Mouse (Mus musculus): ENCODE data around the gene Fam19a2. TPM values are rescaled to one million over a fixed set of nuclear protein-coding genes. Genes with fewer than 3 reads are reported as not detected.

Fam19a2 gene
- polyA plus RNA-seq, 1 experiment from 2014 or later, result 0.51 TPM

GRCm38 (mm10) chr10:123418616-123419173 lies 154.9 kb downstream of the Fam19a2 start:
- H3K4me2 ChIP-seq (ENCODE audit: low read length), result no peak overlapping the region
- no peaks in the 10 kb centered on the region for H3K4me1 ChIP-seq (ENCODE audit: control insufficient read depth in 2 of 2, insufficient read depth in 2 of 2, low read length in 2 of 2)
- H3K9me3 ChIP-seq (ENCODE audit: control insufficient read depth, low read length), result no peaks in the 10 kb centered on the region
- no peak overlapping the region for H3K9ac ChIP-seq (ENCODE audit: low read length)
- no peak overlapping the region for H3K4me3 ChIP-seq (ENCODE audit: control insufficient read depth in 1 of 2, insufficient read depth in 1 of 2, low read depth in 1 of 2, low read length in 2 of 2)
- no peak overlapping the region for H3K27ac ChIP-seq (replicated peaks in 1 of 2; ENCODE audit: control insufficient read depth in 1 of 2, insufficient read depth in 1 of 2, low read depth in 2 of 2, low read length in 2 of 2)
- ATAC-seq (ENCODE audit: insufficient number of reproducible peaks, insufficient read depth, low FRiP score, low read depth), result no peak
- H3K27me3 ChIP-seq (ENCODE audit: control insufficient read depth, insufficient read depth, low read length), result no peaks in the 10 kb centered on the region
- 73% methylated on average over 7 of the region's 7 CpGs for WGBS
- H3K36me3 ChIP-seq (ENCODE audit: control insufficient read depth, insufficient read depth, low read length), result no peaks in the 10 kb centered on the region

- 64% methylated on average over 1 of the region's 1 CpGs for WGBS
- no peak for ATAC-seq (ENCODE audit: insufficient number of reproducible peaks, insufficient read depth, low FRiP score, low read depth)
- no peaks in the 10 kb centered on the region for H3K9me3 ChIP-seq (ENCODE audit: control insufficient read depth, low read length)
Observed at GRCm38 (mm10) chr10:123420249-123420648, 156.5 kb downstream of the Fam19a2 start.

GRCm38 (mm10) chr10:123424482-123424881 lies 160.7 kb downstream of the Fam19a2 start:
- Histone ChIP-seq H3K4me2 (ENCODE audit: low read length) (no peak overlapping the region), H3K27ac (replicated peaks in 1 of 2; ENCODE audit: control insufficient read depth in 1 of 2, insufficient read depth in 1 of 2, low read depth in 2 of 2, low read length in 2 of 2) (no peak overlapping the region), H3K4me1 (ENCODE audit: control insufficient read depth in 2 of 2, insufficient read depth in 2 of 2, low read length in 2 of 2) (no peaks in the 10 kb centered on the region), H3K9me3 (ENCODE audit: control insufficient read depth, low read length) (no peaks in the 10 kb centered on the region), H3K27me3 (ENCODE audit: control insufficient read depth, insufficient read depth, low read length) (no peaks in the 10 kb centered on the region), H3K9ac (ENCODE audit: low read length) (no peak overlapping the region), H3K4me3 (ENCODE audit: control insufficient read depth in 1 of 2, insufficient read depth in 1 of 2, low read depth in 1 of 2, low read length in 2 of 2) (no peak overlapping the region), H3K36me3 (ENCODE audit: control insufficient read depth, insufficient read depth, low read length) (no peaks in the 10 kb centered on the region)
- ATAC-seq (ENCODE audit: insufficient number of reproducible peaks, insufficient read depth, low FRiP score, low read depth), result no peak
- WGBS, result 87% methylated on average over 3 of the region's 3 CpGs

More at GRCm38 (mm10) chr10:123420249-123420648, 156.5 kb downstream of the Fam19a2 start:
- Histone ChIP-seq H3K27me3 (ENCODE audit: control insufficient read depth, insufficient read depth, low read length) (no peaks in the 10 kb centered on the region), H3K4me2 (ENCODE audit: low read length) (no peak overlapping the region), H3K4me1 (ENCODE audit: control insufficient read depth in 2 of 2, insufficient read depth in 2 of 2, low read length in 2 of 2) (no peaks in the 10 kb centered on the region), H3K4me3 (ENCODE audit: control insufficient read depth in 1 of 2, insufficient read depth in 1 of 2, low read depth in 1 of 2, low read length in 2 of 2) (no peak overlapping the region), H3K9ac (ENCODE audit: low read length) (no peak overlapping the region), H3K36me3 (ENCODE audit: control insufficient read depth, insufficient read depth, low read length) (no peaks in the 10 kb centered on the region), H3K27ac (replicated peaks in 1 of 2; ENCODE audit: control insufficient read depth in 1 of 2, insufficient read depth in 1 of 2, low read depth in 2 of 2, low read length in 2 of 2) (no peak overlapping the region)

GRCm38 (mm10) chr10:123426527-123427363 lies 162.9 kb downstream of the Fam19a2 start:
- H3K27ac ChIP-seq (replicated peaks in 1 of 2; ENCODE audit: control insufficient read depth in 1 of 2, insufficient read depth in 1 of 2, low read depth in 2 of 2, low read length in 2 of 2), result no peak overlapping the region
- ATAC-seq (ENCODE audit: insufficient number of reproducible peaks, insufficient read depth, low FRiP score, low read depth), result no peak
- no peak overlapping the region for H3K9ac ChIP-seq (ENCODE audit: low read length)
- H3K4me2 ChIP-seq (ENCODE audit: low read length), result no peak overlapping the region
- no peaks in the 10 kb centered on the region for H3K9me3 ChIP-seq (ENCODE audit: control insufficient read depth, low read length)
- no peaks in the 10 kb centered on the region for H3K27me3 ChIP-seq (ENCODE audit: control insufficient read depth, insufficient read depth, low read length)
- no peaks in the 10 kb centered on the region for H3K4me1 ChIP-seq (ENCODE audit: control insufficient read depth in 2 of 2, insufficient read depth in 2 of 2, low read length in 2 of 2)
- H3K36me3 ChIP-seq (ENCODE audit: control insufficient read depth, insufficient read depth, low read length), result no peaks in the 10 kb centered on the region
- WGBS, result 81% methylated on average over 8 of the region's 8 CpGs
- no peak overlapping the region for H3K4me3 ChIP-seq (ENCODE audit: control insufficient read depth in 1 of 2, insufficient read depth in 1 of 2, low read depth in 1 of 2, low read length in 2 of 2)

- 87% methylated on average over 5 of the region's 5 CpGs for WGBS
- no peak overlapping the region for H3K9ac ChIP-seq (ENCODE audit: low read length)
- no peak overlapping the region for H3K4me2 ChIP-seq (ENCODE audit: low read length)
- H3K27me3 ChIP-seq (ENCODE audit: control insufficient read depth, insufficient read depth, low read length), result no peaks in the 10 kb centered on the region
- no peaks in the 10 kb centered on the region for H3K4me1 ChIP-seq (ENCODE audit: control insufficient read depth in 2 of 2, insufficient read depth in 2 of 2, low read length in 2 of 2)
- H3K9me3 ChIP-seq (ENCODE audit: control insufficient read depth, low read length), result no peaks in the 10 kb centered on the region
- H3K4me3 ChIP-seq (ENCODE audit: control insufficient read depth in 1 of 2, insufficient read depth in 1 of 2, low read depth in 1 of 2, low read length in 2 of 2), result no peak overlapping the region
- no peak for ATAC-seq (ENCODE audit: insufficient number of reproducible peaks, insufficient read depth, low FRiP score, low read depth)
- H3K36me3 ChIP-seq (ENCODE audit: control insufficient read depth, insufficient read depth, low read length), result no peaks in the 10 kb centered on the region
- no peak overlapping the region for H3K27ac ChIP-seq (replicated peaks in 1 of 2; ENCODE audit: control insufficient read depth in 1 of 2, insufficient read depth in 1 of 2, low read depth in 2 of 2, low read length in 2 of 2)
Observed at GRCm38 (mm10) chr10:123431569-123431968, 167.8 kb downstream of the Fam19a2 start.

- Histone ChIP-seq H3K4me3 (ENCODE audit: control insufficient read depth in 1 of 2, insufficient read depth in 1 of 2, low read depth in 1 of 2, low read length in 2 of 2) (no peak overlapping the region), H3K4me1 (ENCODE audit: control insufficient read depth in 2 of 2, insufficient read depth in 2 of 2, low read length in 2 of 2) (no peaks in the 10 kb centered on the region), H3K4me2 (ENCODE audit: low read length) (no peak overlapping the region), H3K9ac (ENCODE audit: low read length) (no peak overlapping the region), H3K9me3 (ENCODE audit: control insufficient read depth, low read length) (no peaks in the 10 kb centered on the region), H3K36me3 (ENCODE audit: control insufficient read depth, insufficient read depth, low read length) (no peaks in the 10 kb centered on the region), H3K27me3 (ENCODE audit: control insufficient read depth, insufficient read depth, low read length) (no peaks in the 10 kb centered on the region), H3K27ac (replicated peaks in 1 of 2; ENCODE audit: control insufficient read depth in 1 of 2, insufficient read depth in 1 of 2, low read depth in 2 of 2, low read length in 2 of 2) (no peak overlapping the region)
- 71% methylated on average over 4 of the region's 4 CpGs for WGBS
- ATAC-seq (ENCODE audit: insufficient number of reproducible peaks, insufficient read depth, low FRiP score, low read depth), result no peak
Observed at GRCm38 (mm10) chr10:123437576-123437975, 173.8 kb downstream of the Fam19a2 start.

- Histone ChIP-seq H3K4me1 (ENCODE audit: control insufficient read depth in 2 of 2, insufficient read depth in 2 of 2, low read length in 2 of 2) (no peaks in the 10 kb centered on the region), H3K9me3 (ENCODE audit: control insufficient read depth, low read length) (no peaks in the 10 kb centered on the region), H3K4me3 (ENCODE audit: control insufficient read depth in 1 of 2, insufficient read depth in 1 of 2, low read depth in 1 of 2, low read length in 2 of 2) (no peak overlapping the region), H3K36me3 (ENCODE audit: control insufficient read depth, insufficient read depth, low read length) (no peaks in the 10 kb centered on the region), H3K9ac (ENCODE audit: low read length) (no peak overlapping the region), H3K4me2 (ENCODE audit: low read length) (no peak overlapping the region), H3K27me3 (ENCODE audit: control insufficient read depth, insufficient read depth, low read length) (no peaks in the 10 kb centered on the region), H3K27ac (replicated peaks in 1 of 2; ENCODE audit: control insufficient read depth in 1 of 2, insufficient read depth in 1 of 2, low read depth in 2 of 2, low read length in 2 of 2) (no peak overlapping the region)
- WGBS, result 65% methylated on average over 1 of the region's 1 CpGs
- no peak for ATAC-seq (ENCODE audit: insufficient number of reproducible peaks, insufficient read depth, low FRiP score, low read depth)
Observed at GRCm38 (mm10) chr10:123456800-123457199, 193.0 kb downstream of the Fam19a2 start.

Data from heart, embryonic 14.5 days (tissue).